Mouse (Mus musculus) induced T-regulatory cell, adult 2 months (primary cell): ENCODE results near the gene Vamp1.

Experiments used
- DNase-seq: peaks from one replicate; pipeline ENCODE4 v3.0.0-alpha.2; 2012; ENCODE audit warnings: low read depth

Vamp1 gene

DNA sequence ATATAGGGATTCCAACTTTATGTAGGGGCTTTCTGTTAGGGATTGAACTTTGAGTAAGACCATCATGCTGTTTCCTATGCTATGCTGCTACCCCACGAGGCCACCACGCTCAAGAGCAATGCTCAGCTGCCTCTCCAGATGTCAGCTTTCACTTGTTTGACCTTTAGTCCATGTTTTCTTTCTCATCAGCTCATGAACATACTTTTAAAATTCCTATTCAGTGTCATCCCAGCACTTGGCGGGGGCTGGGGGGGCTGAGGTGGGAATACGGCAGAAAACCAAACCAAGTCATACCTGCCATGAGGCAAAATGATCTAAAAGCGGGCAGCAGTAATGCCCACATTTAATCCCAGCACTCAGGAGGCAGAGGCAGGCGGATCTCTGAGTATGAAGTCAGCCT, 2.2 kb upstream of the Vamp1 start:
- DNase-seq = no peak

GRCm38 (mm10) chr6:125213715-125214114, 1.6 kb upstream of the Vamp1 start:
- DNase-seq = peak; percentile 25

GRCm38 (mm10) chr6:125216898-125217297, 1.5 kb downstream of the Vamp1 start:
- peak; percentile 24 for DNase-seq

DNA sequence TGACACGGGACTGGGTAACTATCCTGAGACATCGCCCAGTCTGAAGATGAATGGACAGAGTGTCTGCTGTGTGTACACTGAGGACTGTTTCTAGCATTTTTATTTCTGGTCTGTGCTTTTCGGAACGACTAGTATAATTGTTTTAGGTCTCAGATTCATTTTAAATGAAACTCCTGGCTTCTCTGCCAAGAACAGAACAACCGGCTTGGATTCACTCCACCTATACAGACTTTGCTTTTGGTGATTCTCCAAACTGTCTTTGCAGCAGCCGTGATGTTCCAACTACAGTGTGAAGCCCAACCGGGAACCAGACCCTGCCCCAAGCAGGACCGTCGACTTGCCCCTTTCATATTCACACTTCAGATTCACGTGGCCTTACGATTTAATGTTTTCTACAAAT, 2.5 kb downstream of the Vamp1 start:
- no peak for DNase-seq

- peak; percentile 91 for DNase-seq
Measured at GRCm38 (mm10) chr6:125218963-125219362, 3.6 kb downstream of the Vamp1 start.

DNA sequence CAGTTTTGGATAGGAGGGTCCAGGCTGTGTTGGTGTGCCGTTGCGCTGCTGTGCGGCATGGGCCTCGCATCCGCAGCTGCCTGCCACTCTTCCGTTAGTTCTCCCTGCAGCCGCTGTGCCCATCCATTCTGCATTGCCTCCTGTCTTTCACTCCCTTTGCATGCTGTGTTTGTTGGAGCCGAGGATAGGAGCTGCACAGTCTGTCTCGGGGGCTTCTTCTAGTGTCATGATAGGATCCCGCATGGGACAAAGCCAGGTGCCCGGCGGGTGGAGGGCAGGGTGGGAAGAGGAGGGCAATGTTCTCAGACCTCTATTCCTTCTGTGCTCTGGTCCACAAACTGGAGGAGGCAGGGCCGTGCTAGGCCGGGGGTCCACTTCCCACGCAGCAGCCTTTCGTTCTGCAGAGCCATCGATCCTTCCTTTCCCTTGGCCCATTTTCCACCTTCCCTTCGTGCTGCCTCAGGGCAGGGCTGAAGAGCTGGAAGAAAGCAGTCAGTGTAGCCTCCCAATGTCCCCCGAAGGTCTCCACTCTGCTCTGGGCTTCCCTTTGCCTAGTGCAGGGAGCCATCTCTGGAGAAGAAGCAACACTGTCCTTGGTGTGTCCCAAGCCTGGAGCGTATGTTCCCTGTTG, 5.9 kb downstream of the Vamp1 start:
- no peak for DNase-seq

DNA sequence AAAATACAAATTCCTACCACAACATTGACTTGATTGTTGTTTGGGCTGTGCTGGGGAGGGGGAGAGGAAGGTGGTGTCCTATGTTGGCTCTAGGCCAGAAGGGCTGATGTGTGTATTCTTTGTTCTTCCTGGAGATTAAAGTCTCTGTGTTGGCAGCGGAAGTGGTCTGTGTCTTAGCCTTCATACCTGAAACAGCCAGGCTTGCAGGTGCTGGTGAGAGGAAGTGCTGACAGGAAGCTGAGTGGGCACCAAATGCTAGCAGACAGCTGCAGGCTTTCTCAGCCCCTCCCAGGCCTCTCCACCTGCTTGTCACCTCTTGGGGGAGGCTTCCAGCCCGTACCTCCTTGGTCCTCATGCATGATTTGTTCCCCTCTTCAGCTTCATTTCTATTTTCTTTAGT, 6.8 kb downstream of the Vamp1 start:
- peak; percentile 93 for DNase-seq

- no peak for DNase-seq
Measured at GRCm38 (mm10) chr6:125222577-125222976, 7.2 kb downstream of the Vamp1 start.

- peak; percentile 71 for DNase-seq
Measured at GRCm38 (mm10) chr6:125225518-125226115, 10.3 kb downstream of the Vamp1 start.

GRCm38 (mm10) chr6:125230571-125230970, 15.2 kb downstream of the Vamp1 start:
- no peak for DNase-seq

- peak; percentile 90 for DNase-seq
Measured at GRCm38 (mm10) chr6:125231117-125232044, 16.0 kb downstream of the Vamp1 start, which contains the start of gene Tapbpl. TSS of gene Tapbpl (minus strand) at chr6:125231860.

GRCm38 (mm10) chr6:125232045-125232437, 16.7 kb downstream of the Vamp1 start:
- no peak for DNase-seq

DNA sequence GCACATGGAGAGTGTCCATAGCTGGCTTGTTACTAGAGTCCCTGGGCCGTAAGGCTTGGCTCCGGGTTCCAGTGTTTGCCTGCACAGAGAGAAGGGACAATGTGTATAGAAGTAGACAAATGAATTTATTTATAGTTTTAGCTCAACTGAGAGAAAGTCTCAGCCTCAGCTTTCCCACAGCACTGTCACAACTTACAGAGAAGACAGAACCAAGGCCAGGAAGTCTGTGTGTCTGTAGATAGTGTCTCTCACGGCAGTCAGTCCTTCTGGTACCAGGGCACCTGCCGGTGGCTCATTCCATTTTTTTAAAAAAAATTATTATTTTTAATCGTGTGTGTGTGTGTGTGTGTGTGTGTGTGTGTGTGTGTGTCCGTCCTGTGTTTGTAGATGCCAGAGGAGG, 17.2 kb downstream of the Vamp1 start:
- no peak for DNase-seq

- DNase-seq = peak; percentile 55
Measured at GRCm38 (mm10) chr6:125233816-125234519, 18.6 kb downstream of the Vamp1 start.

DNA sequence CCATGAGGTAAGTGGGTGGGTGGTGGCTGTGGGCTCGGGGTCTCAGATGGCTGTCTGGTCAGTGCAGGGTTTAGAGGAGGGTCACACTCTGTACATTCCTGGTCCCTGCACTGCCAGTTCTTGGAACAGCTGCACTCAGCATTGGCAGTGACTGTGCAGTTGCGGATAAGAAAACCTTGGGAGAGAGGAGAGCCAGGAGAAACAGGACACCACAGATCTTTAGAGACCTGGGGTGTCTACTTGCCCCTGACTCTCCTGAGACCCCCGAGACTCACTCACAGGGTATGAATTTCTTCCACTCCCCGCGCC, 19.1 kb downstream of the Vamp1 start:
- DNase-seq = no peak

GRCm38 (mm10) chr6:125236341-125236740, 21.0 kb downstream of the Vamp1 start:
- DNase-seq = no peak

- DNase-seq = peak; percentile 82
Measured at GRCm38 (mm10) chr6:125236782-125237181, 21.4 kb downstream of the Vamp1 start, which contains the start of gene Cd27. TSS of gene Cd27 (minus strand) at chr6:125237010.

- DNase-seq = peak; percentile 79
Measured at GRCm38 (mm10) chr6:125237421-125237820, 22.1 kb downstream of the Vamp1 start.

DNA sequence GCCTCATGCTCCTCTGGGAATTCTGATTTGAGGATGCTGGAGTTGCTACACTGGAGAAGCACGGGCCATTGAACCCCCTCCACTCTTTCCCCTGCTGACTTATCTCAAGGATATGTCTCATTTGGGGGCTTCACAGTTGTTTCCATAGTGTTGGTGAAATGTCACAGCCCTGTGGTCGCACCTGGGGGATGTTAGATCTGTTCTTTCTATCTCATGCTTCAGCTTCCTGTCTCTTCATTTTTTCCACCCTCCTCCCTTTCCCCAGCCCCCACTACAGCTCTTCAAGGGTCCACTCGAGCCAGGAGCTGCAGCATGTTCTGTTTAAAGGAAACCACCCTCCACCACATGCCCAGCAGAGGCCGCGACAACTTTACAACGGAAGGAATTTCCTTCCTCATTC, 23.0 kb downstream of the Vamp1 start:
- DNase-seq = peak; percentile 77

GRCm38 (mm10) chr6:125239547-125239946, 24.2 kb downstream of the Vamp1 start:
- peak; percentile 60 for DNase-seq

DNA sequence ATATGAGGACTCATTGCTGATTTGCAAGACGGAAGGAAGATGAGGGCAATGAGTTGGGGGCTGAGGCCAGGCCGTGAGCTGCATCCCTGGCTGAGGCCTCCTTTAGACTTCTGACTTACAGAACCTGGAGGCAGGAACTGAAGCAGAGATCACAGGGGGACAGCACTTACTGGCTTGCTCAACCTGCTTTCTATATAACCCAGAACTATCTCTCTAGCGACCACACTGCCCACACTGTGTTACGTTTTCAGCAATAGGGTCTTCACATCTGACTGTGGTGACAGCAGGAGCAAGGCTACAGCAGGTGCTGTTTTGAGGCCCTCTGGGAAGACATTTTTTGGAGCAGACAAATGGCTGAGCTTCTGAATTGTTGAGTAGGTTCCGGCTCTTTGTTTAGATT, 25.3 kb downstream of the Vamp1 start:
- DNase-seq = no peak

DNA sequence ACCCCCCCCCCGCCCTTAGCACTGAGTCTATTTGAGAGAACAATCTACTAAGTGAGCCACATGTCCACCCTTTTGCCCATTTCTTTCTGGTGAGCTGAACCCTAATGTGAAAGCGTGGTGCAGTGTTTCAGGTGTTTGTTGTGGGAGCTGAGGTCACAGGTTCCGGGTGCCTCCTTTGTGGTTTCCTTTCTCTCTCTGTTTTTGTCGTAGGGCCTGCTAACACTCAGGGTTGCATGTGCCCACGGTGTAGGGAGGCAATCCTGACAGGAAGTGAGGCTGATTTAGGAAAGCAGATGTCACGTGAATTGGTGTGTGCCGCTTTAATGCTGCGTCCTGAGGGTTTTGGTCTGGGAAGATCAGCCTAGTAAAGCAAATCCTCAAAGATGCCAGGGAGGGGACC, 26.2 kb downstream of the Vamp1 start:
- peak; percentile 88 for DNase-seq
